Mouse (Mus musculus): ENCODE data around the gene 4930579F01Rik. TPM values are rescaled to one million over a fixed set of nuclear protein-coding genes. Genes with fewer than 3 reads are reported as not detected.

4930579F01Rik gene
- not detected for polyA plus RNA-seq (2014; fragmentation: Illumina TruSeq; extraction: RNeasy Lipid Tissue Mini Kit (QIAGEN cat#74804); ENCODE audit: low read depth, low replicate concordance)

DNA sequence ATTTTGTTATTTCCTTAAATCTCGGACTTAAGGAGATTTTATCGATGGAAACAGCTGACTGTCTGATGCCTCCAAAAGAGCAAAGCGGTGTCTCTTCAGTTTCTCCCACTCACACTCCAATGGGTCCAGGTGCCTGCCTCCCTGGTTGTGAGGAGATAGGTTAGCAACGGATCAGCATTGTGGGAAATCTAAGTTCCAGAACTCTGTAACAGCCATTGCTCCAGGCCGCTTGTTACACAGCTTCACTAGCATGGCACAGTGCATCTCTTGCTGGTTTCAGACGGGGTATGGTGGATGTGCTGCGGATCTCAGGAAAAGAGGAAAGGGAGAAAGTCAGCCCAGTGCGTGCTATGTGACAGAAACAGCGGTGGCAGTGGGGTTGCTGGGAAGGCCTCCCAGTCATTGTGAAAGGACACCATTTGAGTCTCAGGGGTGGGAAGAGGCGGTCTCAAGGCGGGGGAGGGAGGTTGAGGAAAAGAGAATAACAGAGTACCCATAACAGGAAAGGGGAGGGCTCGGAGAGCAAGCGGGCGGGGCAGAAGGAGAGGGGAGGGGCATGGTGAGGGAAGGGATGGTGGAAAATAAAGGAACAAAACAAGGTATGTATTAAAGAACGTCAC lies at the start of gene 4930579F01Rik:
TSS of gene 4930579F01Rik (minus strand) at position 143 of the 620 bp plus-strand sequence.

DNA sequence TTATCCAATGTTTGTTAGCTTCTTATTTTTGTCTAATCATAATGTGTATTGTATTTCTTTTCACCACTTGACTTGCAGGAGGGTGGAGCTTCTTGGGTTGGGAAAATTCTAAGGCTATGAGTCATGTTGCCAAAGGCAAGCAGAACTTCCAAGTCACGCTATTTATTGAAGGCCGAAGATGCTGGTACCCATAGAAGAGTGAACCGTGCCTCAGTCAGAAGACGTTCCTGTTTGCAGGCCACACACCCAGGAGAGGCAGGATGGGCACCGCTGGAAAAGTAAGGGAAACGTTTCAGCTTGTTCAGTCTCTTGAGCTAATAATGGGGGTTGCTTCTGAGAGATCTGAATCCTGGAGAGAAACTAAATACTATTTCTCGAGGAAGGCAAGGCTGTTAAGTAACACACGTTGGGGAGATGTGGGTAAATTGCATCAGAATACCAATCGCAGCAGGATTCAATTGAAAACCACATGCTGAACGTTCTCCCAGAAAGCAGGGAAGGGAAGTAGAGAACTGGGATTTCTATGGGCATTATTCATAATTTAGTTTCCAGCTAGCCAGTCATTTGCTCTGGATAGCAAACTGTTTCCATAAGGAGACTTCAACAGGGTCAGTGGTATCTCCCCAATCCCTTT lies 24.1 kb upstream of the 4930579F01Rik start, which contains the start of gene Adh7:
TSS of gene Adh7 (plus strand) at position 130 of the 634 bp plus-strand sequence.

DNA sequence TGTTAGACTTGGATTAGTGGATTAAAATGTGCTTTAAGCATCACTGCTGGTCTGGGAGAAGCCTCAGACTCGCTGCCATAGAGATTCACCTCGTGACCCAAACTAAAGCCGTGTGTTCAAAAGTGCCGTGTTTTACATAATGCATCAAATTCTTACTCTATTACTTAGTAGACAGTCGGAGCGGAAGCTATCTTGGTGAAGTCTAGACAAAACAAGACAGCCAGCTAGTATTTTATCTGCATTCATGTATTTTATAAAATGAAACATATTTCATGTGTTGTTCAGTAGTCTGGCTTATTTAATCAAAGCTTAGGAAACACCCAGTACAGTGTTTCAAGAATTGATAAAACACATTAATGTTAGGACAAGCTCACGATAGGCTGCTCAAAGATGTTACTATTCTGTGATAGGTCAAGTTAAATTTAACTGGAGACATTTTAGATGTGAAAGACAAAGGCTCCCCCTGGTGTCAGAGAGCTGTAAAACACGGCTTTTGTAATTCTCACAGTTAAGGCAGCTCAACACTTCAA lies 48.9 kb downstream of the 4930579F01Rik start, which contains the start of gene Mttp:
TSS of gene Mttp (minus strand) at position 327 of the 530 bp plus-strand sequence.

GRCm38 (mm10) chr3:138143315-138144059 lies 50.1 kb downstream of the 4930579F01Rik start, which contains the start of gene Trmt10a:
Gene Trmt10a, plus strand, starts transcription at chr3:138143448.

Other genes starting within 250 kb of the 4930579F01Rik start
- gene Dapp1, start 212.3 kb downstream of the 4930579F01Rik start, polyA plus RNA-seq (2014; fragmentation: Illumina TruSeq; extraction: RNeasy Lipid Tissue Mini Kit (QIAGEN cat#74804); ENCODE audit: low read depth, low replicate concordance) = 9.0 TPM
- gene 1110002E22Rik, start 128.8 kb downstream of the 4930579F01Rik start, polyA plus RNA-seq (2014; fragmentation: Illumina TruSeq; extraction: RNeasy Lipid Tissue Mini Kit (QIAGEN cat#74804); ENCODE audit: low read depth, low replicate concordance) = 0.93 TPM
- not detected for gene Gm5105, start 126.4 kb downstream of the 4930579F01Rik start, polyA plus RNA-seq (2014; fragmentation: Illumina TruSeq; extraction: RNeasy Lipid Tissue Mini Kit (QIAGEN cat#74804); ENCODE audit: low read depth, low replicate concordance)
- gene Trmt10a, start 50.4 kb downstream of the 4930579F01Rik start, polyA plus RNA-seq (2014; fragmentation: Illumina TruSeq; extraction: RNeasy Lipid Tissue Mini Kit (QIAGEN cat#74804); ENCODE audit: low read depth, low replicate concordance) = 12.7 TPM
- gene Mttp, start 48.9 kb downstream of the 4930579F01Rik start, polyA plus RNA-seq (2014; fragmentation: Illumina TruSeq; extraction: RNeasy Lipid Tissue Mini Kit (QIAGEN cat#74804); ENCODE audit: low read depth, low replicate concordance) = 7.6 TPM
- gene Adh7, start 23.9 kb upstream of the 4930579F01Rik start, polyA plus RNA-seq (2014; fragmentation: Illumina TruSeq; extraction: RNeasy Lipid Tissue Mini Kit (QIAGEN cat#74804); ENCODE audit: low read depth, low replicate concordance) = 236 TPM
- gene Adh1, start 67.2 kb upstream of the 4930579F01Rik start, polyA plus RNA-seq (2014; fragmentation: Illumina TruSeq; extraction: RNeasy Lipid Tissue Mini Kit (QIAGEN cat#74804); ENCODE audit: low read depth, low replicate concordance) = 2,641 TPM
- gene Adh6a, start 119.5 kb upstream of the 4930579F01Rik start, polyA plus RNA-seq (2014; fragmentation: Illumina TruSeq; extraction: RNeasy Lipid Tissue Mini Kit (QIAGEN cat#74804); ENCODE audit: low read depth, low replicate concordance) = not detected
- gene Adh6b, start 147.9 kb upstream of the 4930579F01Rik start, polyA plus RNA-seq (2014; fragmentation: Illumina TruSeq; extraction: RNeasy Lipid Tissue Mini Kit (QIAGEN cat#74804); ENCODE audit: low read depth, low replicate concordance) = not detected
- gene Adh4, start 221.6 kb upstream of the 4930579F01Rik start, polyA plus RNA-seq (2014; fragmentation: Illumina TruSeq; extraction: RNeasy Lipid Tissue Mini Kit (QIAGEN cat#74804); ENCODE audit: low read depth, low replicate concordance) = not detected
- gene Adh5, start 249.3 kb upstream of the 4930579F01Rik start, polyA plus RNA-seq (2014; fragmentation: Illumina TruSeq; extraction: RNeasy Lipid Tissue Mini Kit (QIAGEN cat#74804); ENCODE audit: low read depth, low replicate concordance) = 224 TPM